Mouse (Mus musculus) brain, embryonic 14.5 days (tissue): Measurements from ENCODE around the gene Gnai2.

ENCODE experiments used
- CTCF ChIP-seq: fragments of 200-500 bp; IDR thresholded peaks from 2 replicates; pipeline ENCODE4 v1.5.1; 2012; ENCODE audit warnings: inconsistent platforms, mild to moderate bottlenecking, moderate library complexity, borderline replicate concordance; ENCODE audit not compliant: insufficient read depth, insufficient read length; ENCODE audit errors: extremely low read depth
- POLR2A ChIP-seq: fragments of 200-500 bp; IDR thresholded peaks from 2 replicates; pipeline ENCODE4 v1.6.1; 2012; ENCODE audit warnings: mild to moderate bottlenecking, inconsistent platforms, borderline replicate concordance; ENCODE audit not compliant: poor library complexity, insufficient read depth, insufficient read length, severe bottlenecking; ENCODE audit errors: extremely low read depth

DNA sequence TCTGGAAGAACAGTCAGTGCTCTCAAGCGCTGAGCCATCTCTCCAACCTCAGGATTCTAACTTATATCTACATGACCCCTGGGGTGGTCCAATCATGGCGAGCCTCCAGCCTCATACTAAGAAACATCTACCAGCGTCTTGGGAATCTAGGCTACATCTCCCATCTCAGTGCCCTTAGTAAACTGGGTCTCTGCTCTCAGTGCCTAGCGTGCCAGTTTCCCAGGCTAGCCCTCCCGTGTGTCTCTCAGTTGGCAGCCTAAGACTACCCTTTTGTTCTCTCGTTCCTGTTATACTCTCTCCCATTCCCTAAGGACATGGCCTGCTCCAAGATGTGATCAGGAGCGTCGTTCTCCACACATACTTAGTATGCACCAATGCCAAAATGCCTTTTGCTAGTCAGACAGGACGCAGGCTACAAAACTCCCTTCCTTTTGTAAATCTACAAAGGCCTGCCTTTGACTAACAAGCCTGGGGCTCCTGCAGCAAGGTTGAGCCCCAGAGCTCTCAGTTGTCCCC lies 3.8 kb downstream of the Gnai2 start:
- TF ChIP-seq POLR2A = no peak
- TF ChIP-seq CTCF = no peak
